Mouse (Mus musculus): Measurements from ENCODE around the gene Fam227a. TPM values are rescaled to one million over a fixed set of nuclear protein-coding genes. Genes with fewer than 3 reads are reported as not detected.

The Fam227a gene
- polyA plus RNA-seq, 1 experiment from 2014 or later, result 3.0 TPM

- Histone ChIP-seq H3K27ac (ENCODE audit: low read depth, low read length) (no peak overlapping the region), H3K27me3 (replicated peaks; ENCODE audit: control insufficient read depth, insufficient read depth, low read length) (no peaks in the 10 kb centered on the region), H3K4me1 (ENCODE audit: control insufficient read depth, insufficient read depth, low read depth, low read length) (peaks cover 25% of the 10 kb centered on the region), H3K36me3 (ENCODE audit: control insufficient read depth, insufficient read depth, low read length) (no peaks in the 10 kb centered on the region), H3K9me3 (ENCODE audit: control insufficient read depth, low read length) (no peaks in the 10 kb centered on the region), H3K4me3 (ENCODE audit: low read length) (no peak overlapping the region), H3K9ac (ENCODE audit: low read depth, low read length) (no peak overlapping the region), H3K4me2 (ENCODE audit: low read length) (no peak overlapping the region)
- 85% methylated on average over 11 of the region's 11 CpGs for WGBS
- no peak for ATAC-seq
Observed at GRCm38 (mm10) chr15:79693740-79694139, 35.0 kb upstream of the Fam227a start.

DNA sequence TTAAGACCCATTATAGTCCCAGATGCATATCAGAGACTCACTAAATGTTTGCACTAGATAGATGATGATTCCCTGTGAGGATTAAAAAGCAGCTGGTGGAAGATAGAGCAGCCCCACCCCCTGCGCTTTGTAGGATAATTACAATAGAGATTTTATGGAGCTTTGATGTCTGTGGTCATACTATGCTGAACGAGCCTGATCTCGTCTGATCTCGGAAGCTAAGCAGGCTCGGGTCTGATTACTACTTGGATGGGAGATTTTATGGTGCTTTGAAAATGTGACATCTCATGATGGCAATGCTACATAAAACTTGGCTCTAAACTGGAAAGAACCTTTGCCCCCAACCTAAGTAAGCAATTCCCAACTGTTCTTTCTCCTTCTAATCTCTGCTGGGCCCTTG lies 33.6 kb upstream of the Fam227a start:
- Histone ChIP-seq H3K27me3 (replicated peaks; ENCODE audit: control insufficient read depth, insufficient read depth, low read length) (no peaks in the 10 kb centered on the region), H3K4me1 (ENCODE audit: control insufficient read depth, insufficient read depth, low read depth, low read length) (peaks cover 30% of the 10 kb centered on the region), H3K4me2 (ENCODE audit: low read length) (peak overlapping the region; percentile 82; the same call in 1 of the 2 replicates), H3K27ac (ENCODE audit: low read depth, low read length) (no peak overlapping the region), H3K9me3 (ENCODE audit: control insufficient read depth, low read length) (no peaks in the 10 kb centered on the region), H3K9ac (ENCODE audit: low read depth, low read length) (no peak overlapping the region), H3K4me3 (ENCODE audit: low read length) (no peak overlapping the region), H3K36me3 (ENCODE audit: control insufficient read depth, insufficient read depth, low read length) (no peaks in the 10 kb centered on the region)
- WGBS, result 73% methylated on average over 5 of the region's 5 CpGs
- ATAC-seq, result no peak

DNA sequence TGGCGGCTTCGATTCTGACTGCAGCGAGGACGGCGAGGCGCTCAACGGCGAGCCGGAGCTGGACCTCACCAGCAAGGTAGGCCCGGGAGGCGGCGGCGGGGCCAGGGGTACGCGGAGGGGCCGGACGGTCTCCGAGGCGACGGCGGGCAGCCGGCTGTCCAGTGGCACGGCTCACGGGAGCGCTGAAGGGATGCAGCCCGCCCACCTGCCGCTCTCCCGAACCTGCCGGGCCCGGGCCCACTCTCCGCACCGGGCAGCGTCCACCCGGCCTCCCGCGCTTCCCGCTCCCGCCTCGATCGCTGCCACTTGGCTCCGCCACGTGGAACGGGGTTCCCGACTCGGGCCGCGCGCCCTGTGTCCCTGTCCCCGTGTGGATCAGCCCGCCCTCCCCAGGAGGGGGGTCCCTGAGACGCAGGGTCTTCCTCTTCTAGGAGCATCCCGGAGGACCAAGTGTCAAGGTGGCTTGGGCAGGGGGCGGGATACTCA lies 32.3 kb upstream of the Fam227a start:
- peak overlapping the region; percentile 91 for H3K27ac ChIP-seq (ENCODE audit: low read depth, low read length)
- H3K4me2 ChIP-seq (ENCODE audit: low read length), result peak overlapping the region; percentile 82
- peaks cover 28% of the 10 kb centered on the region for H3K4me1 ChIP-seq (ENCODE audit: control insufficient read depth, insufficient read depth, low read depth, low read length)
- WGBS, result under 1% methylated on average over 37 of the region's 53 CpGs
- H3K36me3 ChIP-seq (ENCODE audit: control insufficient read depth, insufficient read depth, low read length), result no peaks in the 10 kb centered on the region
- peak overlapping the region; percentile 94 for H3K4me3 ChIP-seq (ENCODE audit: low read length)
- no peaks in the 10 kb centered on the region for H3K9me3 ChIP-seq (ENCODE audit: control insufficient read depth, low read length)
- H3K9ac ChIP-seq (ENCODE audit: low read depth, low read length), result peak overlapping the region; percentile 90
- ATAC-seq, result peak; percentile 7
- no peaks in the 10 kb centered on the region for H3K27me3 ChIP-seq (replicated peaks; ENCODE audit: control insufficient read depth, insufficient read depth, low read length)

- H3K4me3 ChIP-seq (ENCODE audit: low read length), result peak within 1 kb of the TSS; percentile 94
- H3K36me3 ChIP-seq (ENCODE audit: control insufficient read depth, insufficient read depth, low read length), result no peaks in the 10 kb centered on the region
- no peaks in the 10 kb centered on the region for H3K27me3 ChIP-seq (replicated peaks; ENCODE audit: control insufficient read depth, insufficient read depth, low read length)
- WGBS, result under 1% methylated on average over 45 of the region's 45 CpGs
- H3K4me2 ChIP-seq (ENCODE audit: low read length), result peak within 1 kb of the TSS; percentile 82
- ATAC-seq, result peak; percentile 98
- peaks cover 33% of the 10 kb centered on the region for H3K4me1 ChIP-seq (ENCODE audit: control insufficient read depth, insufficient read depth, low read depth, low read length)
- H3K9me3 ChIP-seq (ENCODE audit: control insufficient read depth, low read length), result no peaks in the 10 kb centered on the region
- H3K9ac ChIP-seq (ENCODE audit: low read depth, low read length), result peak within 1 kb of the TSS; percentile 90
- H3K27ac ChIP-seq (ENCODE audit: low read depth, low read length), result peak within 1 kb of the TSS; percentile 91
Observed at GRCm38 (mm10) chr15:79690426-79691022, 31.8 kb upstream of the Fam227a start, which contains the start of gene Gtpbp1. Gtpbp1 (plus strand) TSS chr15:79690845.

GRCm38 (mm10) chr15:79689662-79690425 lies 31.1 kb upstream of the Fam227a start:
- Histone ChIP-seq H3K27me3 (replicated peaks; ENCODE audit: control insufficient read depth, insufficient read depth, low read length) (no peaks in the 10 kb centered on the region), H3K4me2 (ENCODE audit: low read length) (peak overlapping the region; percentile 79), H3K27ac (ENCODE audit: low read depth, low read length) (peak overlapping the region; percentile 49), H3K36me3 (ENCODE audit: control insufficient read depth, insufficient read depth, low read length) (no peaks in the 10 kb centered on the region), H3K9me3 (ENCODE audit: control insufficient read depth, low read length) (no peaks in the 10 kb centered on the region), H3K4me1 (ENCODE audit: control insufficient read depth, insufficient read depth, low read depth, low read length) (peaks cover 40% of the 10 kb centered on the region), H3K9ac (ENCODE audit: low read depth, low read length) (peak overlapping the region; percentile 45; the same call in 1 of the 2 replicates), H3K4me3 (ENCODE audit: low read length) (peak overlapping the region; percentile 94)
- no peak for ATAC-seq
- 14% methylated on average over 24 of the region's 24 CpGs for WGBS

DNA sequence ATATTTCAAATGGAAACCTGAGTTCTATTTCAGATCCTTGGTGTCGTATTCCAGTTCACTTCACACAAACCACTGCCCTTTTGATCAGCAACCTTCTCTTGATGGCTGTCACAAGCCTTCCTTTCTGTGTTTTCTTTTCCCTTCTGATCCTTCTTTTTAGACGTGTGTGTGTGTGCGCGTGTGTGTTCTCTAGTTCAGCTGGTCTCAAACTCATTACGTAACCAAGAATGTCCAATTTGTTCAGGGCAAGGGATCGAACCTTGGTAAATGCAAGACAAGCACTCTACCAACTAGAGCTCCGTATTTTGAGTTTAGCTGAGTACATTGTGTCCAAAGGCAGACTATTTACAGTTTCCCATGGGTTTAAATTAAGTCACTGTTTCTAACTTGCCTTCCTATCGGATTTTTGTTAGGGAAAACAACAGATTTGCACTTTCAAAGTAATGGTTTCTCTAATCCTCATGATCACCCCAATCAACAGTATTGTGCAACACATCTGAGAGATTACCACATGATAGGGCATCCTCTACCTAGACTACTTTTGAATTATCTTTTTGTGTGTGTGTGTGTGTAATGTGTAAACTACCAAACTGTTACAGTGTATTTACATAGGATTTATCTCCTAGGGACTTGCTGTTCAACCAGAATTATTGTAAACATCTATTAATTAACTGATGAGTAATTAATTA lies 29.7 kb upstream of the Fam227a start:
- WGBS, result 6% methylated on average over 8 of the region's 8 CpGs
- H3K27ac ChIP-seq (ENCODE audit: low read depth, low read length), result peak overlapping the region; percentile 95
- no peaks in the 10 kb centered on the region for H3K36me3 ChIP-seq (ENCODE audit: control insufficient read depth, insufficient read depth, low read length)
- H3K27me3 ChIP-seq (replicated peaks; ENCODE audit: control insufficient read depth, insufficient read depth, low read length), result no peaks in the 10 kb centered on the region
- H3K4me3 ChIP-seq (ENCODE audit: low read length), result peak overlapping the region; percentile 68
- ATAC-seq, result no peak
- H3K9ac ChIP-seq (ENCODE audit: low read depth, low read length), result peak overlapping the region; percentile 93
- peak overlapping the region; percentile 88 for H3K4me2 ChIP-seq (ENCODE audit: low read length)
- no peaks in the 10 kb centered on the region for H3K9me3 ChIP-seq (ENCODE audit: control insufficient read depth, low read length)
- peaks cover 54% of the 10 kb centered on the region for H3K4me1 ChIP-seq (ENCODE audit: control insufficient read depth, insufficient read depth, low read depth, low read length)

- H3K4me1 ChIP-seq (ENCODE audit: control insufficient read depth, insufficient read depth, low read depth, low read length), result peaks cover 60% of the 10 kb centered on the region
- peak within 1 kb of the TSS; percentile 95 for H3K27ac ChIP-seq (ENCODE audit: low read depth, low read length)
- H3K4me2 ChIP-seq (ENCODE audit: low read length), result peak within 1 kb of the TSS; percentile 88
- no peaks in the 10 kb centered on the region for H3K36me3 ChIP-seq (ENCODE audit: control insufficient read depth, insufficient read depth, low read length)
- no peaks in the 10 kb centered on the region for H3K27me3 ChIP-seq (replicated peaks; ENCODE audit: control insufficient read depth, insufficient read depth, low read length)
- under 1% methylated on average over 55 of the region's 72 CpGs for WGBS
- H3K9me3 ChIP-seq (ENCODE audit: control insufficient read depth, low read length), result no peaks in the 10 kb centered on the region
- peak; percentile 62 for ATAC-seq
- peak within 1 kb of the TSS; percentile 93 for H3K9ac ChIP-seq (ENCODE audit: low read depth, low read length)
- H3K4me3 ChIP-seq (ENCODE audit: low read length), result peak within 1 kb of the TSS; percentile 68
Observed at GRCm38 (mm10) chr15:79687646-79688267, 29.0 kb upstream of the Fam227a start, which contains the start of gene Josd1. Josd1 (minus strand) TSS chr15:79687919.

DNA sequence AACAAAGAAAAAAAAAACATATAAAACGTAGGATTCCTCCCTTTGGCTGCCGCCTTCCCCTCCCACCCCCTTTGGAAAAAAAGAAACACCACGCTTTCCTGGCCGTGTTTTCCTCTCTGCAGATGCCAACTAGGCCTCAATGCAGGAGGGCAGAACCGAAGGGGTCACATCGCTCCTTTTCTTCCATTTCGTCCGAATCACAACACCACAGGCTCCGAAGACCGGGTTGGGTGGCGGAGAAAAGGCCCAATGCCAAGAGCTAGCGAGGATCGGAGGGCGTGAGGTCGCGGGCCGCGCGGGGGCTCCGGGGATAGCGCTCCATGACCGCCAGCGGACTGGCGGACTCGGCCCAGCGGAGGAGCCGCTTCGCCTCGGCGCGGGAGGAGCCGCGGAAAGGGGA lies 28.4 kb upstream of the Fam227a start:
- peaks cover 56% of the 10 kb centered on the region for H3K4me1 ChIP-seq (ENCODE audit: control insufficient read depth, insufficient read depth, low read depth, low read length)
- no peaks in the 10 kb centered on the region for H3K9me3 ChIP-seq (ENCODE audit: control insufficient read depth, low read length)
- no peaks in the 10 kb centered on the region for H3K27me3 ChIP-seq (replicated peaks; ENCODE audit: control insufficient read depth, insufficient read depth, low read length)
- no peak for ATAC-seq
- H3K9ac ChIP-seq (ENCODE audit: low read depth, low read length), result peak overlapping the region; percentile 93
- H3K36me3 ChIP-seq (ENCODE audit: control insufficient read depth, insufficient read depth, low read length), result no peaks in the 10 kb centered on the region
- WGBS, result under 1% methylated on average over 28 of the region's 33 CpGs
- H3K4me3 ChIP-seq (ENCODE audit: low read length), result peak overlapping the region; percentile 68
- H3K27ac ChIP-seq (ENCODE audit: low read depth, low read length), result peak overlapping the region; percentile 95
- H3K4me2 ChIP-seq (ENCODE audit: low read length), result peak overlapping the region; percentile 88
